Mouse (Mus musculus): ENCODE measurements around the gene Pgpep1. TPM values are rescaled to one million over a fixed set of nuclear protein-coding genes. Genes with fewer than 3 reads are reported as not detected.
A peak's percentile ranks its signal among the peaks of the same experiment; 100 is the strongest.

Pgpep1 gene
- total and polyA plus RNA-seq, 3 experiments, result 12.3 to 30.0 (median 22.9) TPM

DNA sequence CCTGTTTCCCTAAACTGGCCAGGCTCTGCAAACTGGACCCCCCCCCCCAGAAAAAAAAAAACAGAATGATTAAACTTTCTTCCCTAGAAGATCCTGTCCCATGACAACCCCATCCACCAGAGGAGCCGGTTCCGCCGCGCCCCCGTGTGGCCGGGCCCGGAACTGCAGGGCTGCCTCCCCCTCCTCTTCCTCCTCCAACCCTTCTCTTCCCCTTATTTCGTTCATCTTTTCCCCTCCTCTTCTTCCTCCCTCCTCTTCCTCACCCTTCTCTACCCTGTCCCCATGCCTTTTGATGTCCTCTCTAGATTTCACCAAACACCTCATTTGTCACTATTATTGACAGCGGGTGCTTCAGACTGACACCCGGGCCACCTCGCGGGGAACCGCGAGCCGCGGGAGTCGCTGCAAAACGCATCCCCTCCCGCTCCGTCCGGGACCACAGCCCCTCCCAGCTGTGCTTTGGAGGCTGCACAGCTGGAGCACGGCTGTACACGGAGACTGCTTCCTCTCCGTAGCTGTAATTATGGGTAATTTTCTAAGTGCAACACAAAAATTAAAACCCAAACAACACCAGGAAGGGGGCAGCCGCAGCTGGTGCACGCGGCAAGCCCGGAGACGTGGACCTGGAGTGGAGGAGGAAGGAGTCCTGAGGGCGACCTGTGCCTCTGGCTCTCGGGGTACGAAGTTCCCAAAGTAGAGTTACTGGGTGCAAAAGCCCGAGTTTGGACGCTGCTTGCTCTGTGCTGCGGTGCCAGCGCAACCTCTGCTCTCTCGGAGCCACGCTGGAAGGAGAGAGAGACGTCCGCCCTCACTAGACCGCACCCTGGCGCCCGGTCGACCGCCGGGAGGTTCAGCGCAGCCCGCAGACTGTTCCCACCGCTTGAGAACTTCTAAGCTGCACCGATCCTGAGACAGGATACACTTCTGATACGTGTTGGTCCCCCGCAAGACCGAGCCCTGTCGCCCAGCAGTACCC is 49.1 kb downstream of the Pgpep1 start:
- Histone ChIP-seq H3K36me3 (replicated peaks in 1 of 2; ENCODE audit: control insufficient read depth in 1 of 2, insufficient read depth in 1 of 2, low read length in 1 of 2) (peaks cover 0 to 3% of the 10 kb centered on the region in 2 experiments), H3K27me3 (replicated peaks) (no peaks in the 10 kb centered on the region), H3K4me2 (ENCODE audit: insufficient read depth, low read depth, poor library complexity, severe bottlenecking) (peak overlapping the region; percentile 84), H3K4me1 (ENCODE audit: control insufficient read depth in 1 of 2, insufficient read depth in 2 of 2) (peaks cover 24 to 68% of the 10 kb centered on the region in 2 experiments), H3K4me3 (replicated peaks in 1 of 3; ENCODE audit: low read depth in 2 of 3, low read length in 2 of 3, poor library complexity in 1 of 3) (peak overlapping the region; percentile 61 to 79 (median 65)), H3K9ac (ENCODE audit: insufficient read depth, low read depth) (peak overlapping the region; percentile 60), H3K27ac (ENCODE audit: insufficient read depth, low read depth) (peak overlapping the region; percentile 90), H3K79me2 (replicated peaks; ENCODE audit: control insufficient read depth, extremely low read depth, insufficient read depth, poor library complexity, severe bottlenecking) (0 out of 2 replicates have a peak, but pooled peaks cover 6% of the 10 kb centered on the region), H3K9me3 (replicated peaks; ENCODE audit: low read length) (no peaks in the 10 kb centered on the region)
- in situ Hi-C loops (cut with MboI; ENCODE audit: low pct_ligation_motif_present, low pct_unique_long_range_greater_than_20kb, low sequenced_read_pairs) (loop anchor here (5.0 kb wide), 1 partner anchor 36 kb away; no protein-coding TSS in a partner anchor), dilution Hi-C loops (cut with MboI; ENCODE audit: extremely low pct_ligation_motif_present, extremely low pct_unique_long_range_greater_than_20kb, low sequenced_read_pairs) (no loop called here)
- DNase-seq (ENCODE audit: extremely low read depth), result peak; percentile 77
- no peak; the same call in 1 of the 2 replicates for TF ChIP-seq CHD1 (IDR thresholded peaks at IDR 0.05; ENCODE audit: low read depth, low read length)
- peak; percentile 40 for TF ChIP-seq TCF12 (IDR thresholded peaks at IDR 0.05; ENCODE audit: low read depth, low read length)
- no peak for TF ChIP-seq TBP (conservative IDR thresholded peaks at IDR 0.05; ENCODE audit: low read depth, low read length)
- TF ChIP-seq ZC3H11A (IDR thresholded peaks at IDR 0.05; ENCODE audit: low read depth, low read length), result no peak
- TF ChIP-seq MAZ (IDR thresholded peaks at IDR 0.05; ENCODE audit: low read depth, low read length), result peak; percentile 67
- TF ChIP-seq IRF4 (IDR thresholded peaks at IDR 0.05; ENCODE audit: low read depth, low read length), result no peak
- peak; percentile 26; the same call in 1 of the 2 replicates for TF ChIP-seq BHLHE40 (IDR thresholded peaks at IDR 0.05; ENCODE audit: low read depth, low read length)
- no peak for TF ChIP-seq GABPA (IDR thresholded peaks at IDR 0.05; ENCODE audit: insufficient replicate concordance, low read depth, low read length)
- no peak for TF ChIP-seq USF1 (IDR thresholded peaks at IDR 0.05; ENCODE audit: low read depth, low read length)
- no peak for TF ChIP-seq MAFK (IDR thresholded peaks at IDR 0.05; ENCODE audit: insufficient replicate concordance, low read length)
- TF ChIP-seq RCOR1 (conservative IDR thresholded peaks at IDR 0.05; ENCODE audit: low read depth, low read length), result peak; percentile 36; the same call in 1 of the 2 replicates
- peak; percentile 65 to 83 for TF ChIP-seq CTCF (conservative IDR thresholded peaks at IDR 0.05 in 1 of 2, IDR thresholded peaks at IDR 0.05 in 1 of 2; ENCODE audit: low read depth in 2 of 2, low read length in 2 of 2)
- peak; percentile 19; the same call in 1 of the 2 replicates for TF ChIP-seq SIN3A (IDR thresholded peaks at IDR 0.05; ENCODE audit: low read length)
- TF ChIP-seq ELF1 (IDR thresholded peaks at IDR 0.05; ENCODE audit: low read depth, low read length), result peak; percentile 66
- no peak for TF ChIP-seq HCFC1 (IDR thresholded peaks at IDR 0.05; ENCODE audit: low read depth, low read length)
- 0 out of 2 replicates have a peak, but pooled peaks have one; percentile 11 for TF ChIP-seq ETS1 (conservative IDR thresholded peaks at IDR 0.05; ENCODE audit: low read depth, low read length)
- no peak; the same call in 1 of the 2 replicates for TF ChIP-seq CHD2 (IDR thresholded peaks at IDR 0.05; ENCODE audit: low read length)
- 0 out of 2 replicates have a peak, but pooled peaks have one; percentile 5 for TF ChIP-seq POLR2A (IDR thresholded peaks at IDR 0.05; ENCODE audit: low read depth, low read length)
- peak; percentile 60; the same call in 1 of the 2 replicates for TF ChIP-seq UBTF (IDR thresholded peaks at IDR 0.05; ENCODE audit: low read depth, low read length)
- TF ChIP-seq E2F4 (IDR thresholded peaks at IDR 0.05; ENCODE audit: insufficient replicate concordance, low read depth, low read length), result no peak
- TF ChIP-seq MYC (IDR thresholded peaks at IDR 0.05; ENCODE audit: low read depth, low read length), result no peak
- TF ChIP-seq PAX5 (IDR thresholded peaks at IDR 0.05; ENCODE audit: low read length), result no peak
- 0 out of 2 replicates have a peak, but pooled peaks have one; percentile 5 for TF ChIP-seq NRF1 (IDR thresholded peaks at IDR 0.05; ENCODE audit: low read depth, low read length)
- TF ChIP-seq RAD21 (IDR thresholded peaks at IDR 0.05; ENCODE audit: low read depth, low read length), result peak; percentile 47
- TF ChIP-seq MEF2A (IDR thresholded peaks at IDR 0.05; ENCODE audit: borderline replicate concordance, low read depth, low read length), result peak; percentile 42; the same call in 1 of the 2 replicates
- peak; percentile 52 for TF ChIP-seq SMC3 (IDR thresholded peaks at IDR 0.05; ENCODE audit: low read depth, low read length)
- no peak for TF ChIP-seq EP300 (IDR thresholded peaks at IDR 0.05; ENCODE audit: low read length)
- TF ChIP-seq POLR2AphosphoS2 (IDR thresholded peaks at IDR 0.05; ENCODE audit: low read depth, low read length), result no peak
- no peak for TF ChIP-seq KAT2A (IDR thresholded peaks at IDR 0.05; ENCODE audit: insufficient replicate concordance, low read length)
- TF ChIP-seq JUND (conservative IDR thresholded peaks at IDR 0.05; ENCODE audit: low read depth, low read length), result no peak
- TF ChIP-seq ZNF384 (IDR thresholded peaks at IDR 0.05; ENCODE audit: low read depth, low read length), result peak; percentile 78
- TF ChIP-seq ZMIZ1 (IDR thresholded peaks at IDR 0.05; ENCODE audit: low read depth, low read length), result 0 out of 2 replicates have a peak, but pooled peaks have one; percentile 39
- TF ChIP-seq MAX (IDR thresholded peaks at IDR 0.05; ENCODE audit: low read length), result no peak; the same call in 1 of the 2 replicates
- no peak for TF ChIP-seq JUN (IDR thresholded peaks at IDR 0.05; ENCODE audit: insufficient read depth, low read depth, low read length)
- no peak for TF ChIP-seq NELFE (IDR thresholded peaks at IDR 0.05; ENCODE audit: low read depth, low read length)
- TF ChIP-seq USF2 (conservative IDR thresholded peaks at IDR 0.05; ENCODE audit: low read depth, low read length), result no peak
- no peak; the same call in 1 of the 2 replicates for TF ChIP-seq MXI1 (IDR thresholded peaks at IDR 0.05; ENCODE audit: low read depth, low read length)
